Mouse (Mus musculus) spleen, adult 2 months (tissue): Measurements from ENCODE around the gene Ncaph.

Source experiments
- CTCF ChIP-seq: fragments of 200-500 bp; IDR thresholded peaks from 2 replicates; pipeline ENCODE4 v1.5.1; 2011; ENCODE audit warnings: mild to moderate bottlenecking, inconsistent platforms; ENCODE audit not compliant: insufficient read depth, insufficient read length, insufficient replicate concordance; ENCODE audit errors: extremely low read depth
- POLR2A ChIP-seq: fragments of 200-500 bp; IDR thresholded peaks from 2 replicates; pipeline ENCODE4 v1.6.1; 2011; ENCODE audit warnings: low read depth, low read length, inconsistent platforms

- TF ChIP-seq POLR2A (no peak), CTCF (no peak)
Measured at GRCm38 (mm10) chr2:127140011-127140410, 6.3 kb upstream of the Ncaph start.
